Mouse (Mus musculus) MEL (cell line): ENCODE measurements around the gene Dppa5a. TPM values are rescaled to one million over a fixed set of nuclear protein-coding genes. Genes with fewer than 3 reads are reported as not detected.
A peak's percentile ranks its signal among the peaks of the same experiment; 100 is the strongest.

Source experiments
- DNase-seq: peaks from one replicate; pipeline ENCODE4 v3.0.0; 2011; ENCODE audit warnings: low read depth, low spot score
- H3K27ac ChIP-seq: 2 replicates; pipeline ENCODE4 v1.5.1; 2012; ENCODE audit warnings: low read depth, mild to moderate bottlenecking, control low read depth, low read length, moderate library complexity; ENCODE audit not compliant: control insufficient read depth
- H3K27me3 ChIP-seq, 2 experiments: fragments of 150-350 bp in 1 of 2; sonication (generic) in 1 of 2; 2 replicates each; pipeline ENCODE4 v1.6.1; 2012; ENCODE audit warnings: low read length in 2 of 2, mild to moderate bottlenecking in 2 of 2, improper control_type of control experiment in 1 of 2, moderate library complexity in 1 of 2; ENCODE audit not compliant: insufficient read depth in 2 of 2, control insufficient read depth in 1 of 2
- H3K36me3 ChIP-seq, 2 experiments: 2 replicates each; pipeline ENCODE4 v1.6.1; 2012 to 2014; ENCODE audit warnings: low read length in 2 of 2, improper control_type of control experiment in 1 of 2, inconsistent platforms in 1 of 2, mild to moderate bottlenecking in 1 of 2; ENCODE audit not compliant: insufficient read depth in 2 of 2, control insufficient read depth in 1 of 2
- H3K4me1 ChIP-seq, 2 experiments: fragments of 150-350 bp in 1 of 2; sonication (generic) in 1 of 2; 2 replicates each; pipeline ENCODE4 v1.6.1; 2012; ENCODE audit warnings: low read length in 2 of 2, improper control_type of control experiment in 1 of 2, mild to moderate bottlenecking in 1 of 2; ENCODE audit not compliant: insufficient read depth in 2 of 2, control insufficient read depth in 1 of 2
- H3K4me3 ChIP-seq, 2 experiments: fragments of 150-350 bp in 1 of 2; sonication (generic) in 1 of 2; 2 replicates each; pipeline ENCODE4 v1.5.1; 2012; ENCODE audit warnings: low read depth in 2 of 2, low read length in 2 of 2, mild to moderate bottlenecking in 2 of 2, moderate library complexity in 2 of 2, control low read depth in 1 of 2, improper control_type of control experiment in 1 of 2; ENCODE audit not compliant: control insufficient read depth in 1 of 2, insufficient read depth in 1 of 2
- H3K79me2 ChIP-seq: 2 replicates; pipeline ENCODE4 v1.6.1; 2012; ENCODE audit warnings: mild to moderate bottlenecking, low read length, moderate library complexity; ENCODE audit not compliant: control insufficient read depth, poor library complexity, insufficient read depth
- H3K9ac ChIP-seq: 2 replicates; pipeline ENCODE4 v1.6.1; 2012; ENCODE audit warnings: low read depth, mild to moderate bottlenecking, control low read depth, low read length, moderate library complexity; ENCODE audit not compliant: control insufficient read depth, poor library complexity, severe bottlenecking
- H3K9me3 ChIP-seq: fragments of 150-350 bp; sonication (generic); replicated peaks from 2 replicates; pipeline ENCODE4 v1.6.1; 2012; ENCODE audit warnings: mild to moderate bottlenecking, low read length, improper control_type of control experiment, moderate library complexity; ENCODE audit not compliant: insufficient read depth
- BHLHE40 ChIP-seq: IDR thresholded peaks from 2 replicates; pipeline ENCODE4 v1.6.1; 2012; ENCODE audit warnings: low read depth, mild to moderate bottlenecking, inconsistent platforms, low read length, improper control_type of control experiment, borderline replicate concordance
- CHD1 ChIP-seq: IDR thresholded peaks from 2 replicates; pipeline ENCODE4 v1.6.1; 2012; ENCODE audit warnings: low read depth, mild to moderate bottlenecking, inconsistent platforms, low read length, improper control_type of control experiment
- CHD2 ChIP-seq: IDR thresholded peaks from 2 replicates; pipeline ENCODE4 v1.6.1; 2011; ENCODE audit warnings: low read length, improper control_type of control experiment
- E2F4 ChIP-seq: IDR thresholded peaks from 2 replicates; pipeline ENCODE4 v1.6.1; 2011; ENCODE audit warnings: low read depth, low read length, improper control_type of control experiment, borderline replicate concordance
- ELF1 ChIP-seq: IDR thresholded peaks from 2 replicates; pipeline ENCODE4 v1.6.1; 2014; ENCODE audit warnings: low read depth, mild to moderate bottlenecking, inconsistent platforms, low read length, improper control_type of control experiment, moderate library complexity
- EP300 ChIP-seq, 2 experiments: IDR thresholded peaks; 2 replicates each; pipeline ENCODE4 v1.6.1; 2011; ENCODE audit warnings: improper control_type of control experiment in 2 of 2, low read length in 2 of 2, low read depth in 1 of 2, mild to moderate bottlenecking in 1 of 2
- ETS1 ChIP-seq: IDR thresholded peaks from 2 replicates; pipeline ENCODE4 v1.6.1; 2012; ENCODE audit warnings: low read depth, mild to moderate bottlenecking, inconsistent platforms, low read length, improper control_type of control experiment, moderate library complexity
- GABPA ChIP-seq: IDR thresholded peaks from 2 replicates; pipeline ENCODE4 v1.6.1; 2012; ENCODE audit warnings: low read depth, mild to moderate bottlenecking, inconsistent platforms, low read length, improper control_type of control experiment, moderate library complexity
- GATA1 ChIP-seq: IDR thresholded peaks from 2 replicates; pipeline ENCODE4 v1.6.1; 2011; ENCODE audit warnings: low read depth, low read length, improper control_type of control experiment
- HCFC1 ChIP-seq: IDR thresholded peaks from 2 replicates; pipeline ENCODE4 v1.6.1; 2012; ENCODE audit warnings: low read depth, mild to moderate bottlenecking, inconsistent platforms, low read length, improper control_type of control experiment, moderate library complexity
- KAT2A ChIP-seq: conservative IDR thresholded peaks from 2 replicates; pipeline ENCODE4 v1.6.1; 2012; ENCODE audit warnings: low read depth, low read length, improper control_type of control experiment, inconsistent platforms
- MAX ChIP-seq: IDR thresholded peaks from 2 replicates; pipeline ENCODE4 v1.6.1; 2011; ENCODE audit warnings: low read length, improper control_type of control experiment
- MAZ ChIP-seq: IDR thresholded peaks from 2 replicates; pipeline ENCODE4 v1.6.1; 2012; ENCODE audit warnings: low read depth, mild to moderate bottlenecking, inconsistent platforms, low read length, improper control_type of control experiment
- MEF2A ChIP-seq: IDR thresholded peaks from 2 replicates; pipeline ENCODE4 v1.6.1; 2014; ENCODE audit warnings: low read depth, mild to moderate bottlenecking, inconsistent platforms, low read length, improper control_type of control experiment; ENCODE audit not compliant: poor library complexity, insufficient replicate concordance, severe bottlenecking; ENCODE audit errors: extremely low read depth
- MYC ChIP-seq: IDR thresholded peaks from 2 replicates; pipeline ENCODE4 v1.6.1; 2011; ENCODE audit warnings: low read depth, mild to moderate bottlenecking, low read length, improper control_type of control experiment, moderate library complexity
- NELFE ChIP-seq: IDR thresholded peaks from 2 replicates; pipeline ENCODE4 v1.6.1; 2011; ENCODE audit warnings: low read depth, low read length, improper control_type of control experiment
- NRF1 ChIP-seq: IDR thresholded peaks from 2 replicates; pipeline ENCODE4 v1.6.1; 2014; ENCODE audit warnings: low read depth, mild to moderate bottlenecking, inconsistent platforms, low read length, improper control_type of control experiment, moderate library complexity; ENCODE audit not compliant: poor library complexity, insufficient read depth, severe bottlenecking
- POLR2A ChIP-seq, 2 experiments: IDR thresholded peaks; 2 replicates each; pipeline ENCODE4 v1.6.1; 2011 to 2012; ENCODE audit warnings: low read length in 2 of 2, mild to moderate bottlenecking in 2 of 2, control low read depth in 1 of 2, improper control_type of control experiment in 1 of 2, low read depth in 1 of 2, moderate library complexity in 1 of 2; ENCODE audit not compliant: control insufficient read depth in 1 of 2, insufficient read depth in 1 of 2, poor library complexity in 1 of 2
- POLR2AphosphoS2 ChIP-seq: IDR thresholded peaks from 2 replicates; pipeline ENCODE4 v1.6.1; 2011; ENCODE audit warnings: low read length, improper control_type of control experiment
- SIN3A ChIP-seq: IDR thresholded peaks from 2 replicates; pipeline ENCODE4 v1.6.1; 2012; ENCODE audit warnings: low read length, improper control_type of control experiment, inconsistent platforms
- TAL1 ChIP-seq: IDR thresholded peaks from 2 replicates; pipeline ENCODE4 v1.6.1; 2012; ENCODE audit warnings: mild to moderate bottlenecking, inconsistent platforms, low read length, moderate library complexity, mixed read lengths
- TBP ChIP-seq: IDR thresholded peaks from 2 replicates; pipeline ENCODE4 v1.8.0; 2011; ENCODE audit warnings: low read depth, low read length, improper control_type of control experiment
- UBTF ChIP-seq: IDR thresholded peaks from 2 replicates; pipeline ENCODE4 v1.6.1; 2012; ENCODE audit warnings: low read depth, mild to moderate bottlenecking, inconsistent platforms, low read length, improper control_type of control experiment, moderate library complexity, borderline replicate concordance; ENCODE audit not compliant: insufficient read depth
- USF1 ChIP-seq: IDR thresholded peaks from 2 replicates; pipeline ENCODE4 v1.6.1; 2014; ENCODE audit warnings: low read depth, mild to moderate bottlenecking, inconsistent platforms, low read length, improper control_type of control experiment, moderate library complexity
- USF2 ChIP-seq, 2 experiments: IDR thresholded peaks; 2 replicates each; pipeline ENCODE4 v1.6.1; 2011 to 2012; ENCODE audit warnings: improper control_type of control experiment in 2 of 2, low read length in 2 of 2, borderline replicate concordance in 1 of 2, inconsistent platforms in 1 of 2, low read depth in 1 of 2, mild to moderate bottlenecking in 1 of 2; ENCODE audit not compliant: insufficient read depth in 1 of 2
- ZC3H11A ChIP-seq: IDR thresholded peaks from 2 replicates; pipeline ENCODE4 v1.6.1; 2012; ENCODE audit warnings: low read depth, mild to moderate bottlenecking, inconsistent platforms, low read length, improper control_type of control experiment
- ZKSCAN1 ChIP-seq: IDR thresholded peaks from 2 replicates; pipeline ENCODE4 v1.6.1; 2012; ENCODE audit warnings: low read depth, mild to moderate bottlenecking, inconsistent platforms, low read length, improper control_type of control experiment, moderate library complexity
- ZNF384 ChIP-seq: IDR thresholded peaks from 2 replicates; pipeline ENCODE4 v1.6.1; 2012; ENCODE audit warnings: low read depth, mild to moderate bottlenecking, inconsistent platforms, low read length, improper control_type of control experiment
- polyA plus RNA-seq, 2 experiments: library from polyadenylated mRNA; stranded (reverse) in 1 of 2; unstranded in 1 of 2; fragments of >175 nt in 1 of 2; fragments of >200 nt in 1 of 2; gene quantifications; 2 replicates each; pipeline versions ENCODE4 v1.2.1 to v1.2.4; 2012; ENCODE audit warnings: low replicate concordance in 2 of 2, low read depth in 1 of 2; ENCODE audit not compliant: insufficient read length in 2 of 2, insufficient read depth in 1 of 2, missing spikeins in 1 of 2
- total RNA-seq: library from RNA; depleted of rRNA; stranded (reverse); fragments of 300-350 nt; gene quantifications from 2 replicates; pipeline ENCODE4 v1.2.3, GENCODE M21; 2012

Gene Dppa5a
- total and polyA plus RNA-seq, 3 experiments: 0.19 TPM; not detected in 2

DNA sequence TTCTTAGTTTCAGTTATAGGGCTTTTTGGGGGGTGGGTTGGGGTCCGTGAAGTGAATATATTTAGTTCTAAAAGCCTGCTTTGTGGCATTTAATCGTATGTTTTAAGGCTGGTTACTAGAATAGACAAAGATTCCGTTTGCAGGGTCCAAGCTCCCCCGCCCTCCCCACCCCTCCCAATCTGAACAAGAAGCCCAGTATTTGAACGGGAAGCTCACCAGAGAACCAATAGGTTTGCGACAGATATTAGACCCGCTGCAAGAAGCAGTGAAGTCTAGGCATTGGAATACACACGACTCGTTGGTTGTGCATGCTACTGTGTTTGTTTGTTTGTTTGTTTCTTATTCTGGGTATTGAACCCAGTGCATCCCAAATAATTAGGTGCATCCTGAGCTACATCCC, 28.5 kb upstream of the Dppa5a start:
- Histone ChIP-seq H3K36me3 (peaks cover 2 to 15% of the 10 kb centered on the region in 2 experiments), H3K79me2 (peaks cover 17% of the 10 kb centered on the region), H3K9me3 (no peaks in the 10 kb centered on the region), H3K9ac (peak overlapping the region; percentile 77), H3K4me3 (peak overlapping the region; percentile 80 to 87), H3K4me1 (peaks cover 6 to 11% of the 10 kb centered on the region in 2 experiments; a peak in 3 of 4 replicates), H3K27ac (peak overlapping the region; percentile 62), H3K27me3 (no peaks in the 10 kb centered on the region)
- TF ChIP-seq MAZ (peak; percentile 51; the same call in 1 of the 2 replicates), ETS1 (no peak), HCFC1 (peak; percentile 28; the same call in 1 of the 2 replicates), SIN3A (0 out of 2 replicates have a peak, but pooled peaks have one; percentile 33), EP300 (IDR thresholded peaks at IDR 0.05; ENCODE audit: low read depth in 1 of 2, low read length in 2 of 2) (0 out of 4 replicates have a peak, but pooled peaks of 1 of the 2 experiments have one; percentile 1), MAX (no peak), TBP (0 out of 2 replicates have a peak, but pooled peaks have one; percentile 15)
- TF ChIP-seq, all 39 proteins: peak for 5
- DNase-seq: peak; percentile 68

- Histone ChIP-seq H3K9ac (peak within 1 kb of the TSS; percentile 77), H3K36me3 (peaks cover 2 to 15% of the 10 kb centered on the region in 2 experiments), H3K79me2 (peaks cover 17% of the 10 kb centered on the region), H3K27me3 (no peaks in the 10 kb centered on the region), H3K27ac (peak within 1 kb of the TSS; percentile 62), H3K4me1 (peaks cover 6 to 11% of the 10 kb centered on the region in 2 experiments; a peak in 3 of 4 replicates), H3K9me3 (no peaks in the 10 kb centered on the region), H3K4me3 (peak within 1 kb of the TSS; percentile 80 to 87)
- peak; percentile 94 for DNase-seq
- TF ChIP-seq GABPA: no peak
- TF ChIP-seq ZNF384: no peak
- TF ChIP-seq NRF1: 0 out of 2 replicates have a peak, but pooled peaks have one; percentile 21
- peak; percentile 75 to 76; a peak in 3 of 4 replicates for TF ChIP-seq POLR2A (IDR thresholded peaks at IDR 0.05; ENCODE audit: control insufficient read depth in 1 of 2, insufficient read depth in 1 of 2, low read depth in 1 of 2, low read length in 2 of 2, poor library complexity in 1 of 2)
- no peak for TF ChIP-seq MEF2A
- TF ChIP-seq NELFE: peak; percentile 77
- no peak for TF ChIP-seq ELF1
- no peak for TF ChIP-seq ZC3H11A
- peak; percentile 6; the same call in 1 of the 2 replicates for TF ChIP-seq ETS1
- peak; percentile 55; the same call in 1 of the 2 replicates for TF ChIP-seq POLR2AphosphoS2
- no peak for TF ChIP-seq KAT2A
- TF ChIP-seq UBTF: no peak
- TF ChIP-seq GATA1: no peak
- TF ChIP-seq TAL1: no peak
- TF ChIP-seq MYC: no peak
- no peak for TF ChIP-seq TBP
- no peak for TF ChIP-seq USF1
- no peak for TF ChIP-seq BHLHE40
- TF ChIP-seq CHD1: no peak
- no peak for TF ChIP-seq USF2 (IDR thresholded peaks at IDR 0.05; ENCODE audit: borderline replicate concordance in 1 of 2, insufficient read depth in 1 of 2, low read depth in 1 of 2, low read length in 2 of 2)
- TF ChIP-seq MAZ: no peak
- peak; percentile 56 for TF ChIP-seq SIN3A
- TF ChIP-seq MAX: peak; percentile 93
- no peak for TF ChIP-seq CHD2
- no peak for TF ChIP-seq ZKSCAN1
- no peak for TF ChIP-seq E2F4
These were observed 27.8 kb upstream of the Dppa5a start, which contains the start of gene Ddx43 for GRCm38 (mm10) chr9:78395630-78396351. TSS of gene Ddx43 (plus strand) at chr9:78395777.
